Mouse (Mus musculus) small intestine, adult 2 months (tissue): Measurements from ENCODE around the gene Muc1. TPM values are rescaled to one million over a fixed set of nuclear protein-coding genes. Genes with fewer than 3 reads are reported as not detected.
A peak's percentile ranks its signal among the peaks of the same experiment; 100 is the strongest.

Source experiments
- H3K27ac ChIP-seq: fragments of 200-500 bp; 2 replicates; pipeline ENCODE4 v1.5.1; 2012; ENCODE audit warnings: low read depth, low read length, control low read depth, inconsistent platforms; ENCODE audit not compliant: insufficient read depth
- H3K27me3 ChIP-seq: fragments of 200-500 bp; 2 replicates; pipeline ENCODE4 v1.6.1; 2012; ENCODE audit warnings: mild to moderate bottlenecking, moderate library complexity, low read length, inconsistent platforms; ENCODE audit not compliant: control insufficient read depth, insufficient read depth
- H3K36me3 ChIP-seq: fragments of 200-500 bp; 2 replicates; pipeline ENCODE4 v1.6.1; 2012; ENCODE audit warnings: mild to moderate bottlenecking, low read length, control low read depth, inconsistent platforms; ENCODE audit not compliant: control insufficient read depth, insufficient read depth
- H3K4me1 ChIP-seq: fragments of 200-500 bp; 2 replicates; pipeline ENCODE4 v1.6.1; 2012; ENCODE audit warnings: low read length, inconsistent platforms, mixed read lengths; ENCODE audit not compliant: control insufficient read depth, insufficient read depth, insufficient read length
- H3K4me3 ChIP-seq: fragments of 200-500 bp; 2 replicates; pipeline ENCODE4 v1.5.1; 2012; ENCODE audit warnings: low read depth, mild to moderate bottlenecking, control low read depth, inconsistent platforms, low read length, moderate library complexity
- CTCF ChIP-seq: fragments of 200-500 bp; IDR thresholded peaks from 2 replicates; pipeline ENCODE4 v1.5.1; 2012; ENCODE audit warnings: low read depth, mild to moderate bottlenecking, control low read depth, inconsistent platforms, low read length, moderate library complexity, mixed read lengths; ENCODE audit not compliant: insufficient replicate concordance, insufficient read length; ENCODE audit errors: extremely low read depth
- POLR2A ChIP-seq: fragments of 200-500 bp; IDR thresholded peaks from 2 replicates; pipeline ENCODE4 v1.6.1; 2012; ENCODE audit warnings: low read depth, mild to moderate bottlenecking, control low read depth, inconsistent platforms, low read length, moderate library complexity
- WGBS: fragments of 180-500 bp; shearing (Covaris S2); methylation state at CpG from one replicate; pipeline ENCODE4 v1.1.7; 2018; 5-methylcytosine and 5-hydroxymethylcytosine counted together
- polyA plus RNA-seq: library from polyadenylated mRNA; depleted of rRNA; stranded (reverse); fragments of >200 nt; gene quantifications from 2 replicates; pipeline ENCODE4 v1.2.3, GENCODE M21; 2012

Gene Muc1
- polyA plus RNA-seq, 1 experiment = 0.76 TPM

DNA sequence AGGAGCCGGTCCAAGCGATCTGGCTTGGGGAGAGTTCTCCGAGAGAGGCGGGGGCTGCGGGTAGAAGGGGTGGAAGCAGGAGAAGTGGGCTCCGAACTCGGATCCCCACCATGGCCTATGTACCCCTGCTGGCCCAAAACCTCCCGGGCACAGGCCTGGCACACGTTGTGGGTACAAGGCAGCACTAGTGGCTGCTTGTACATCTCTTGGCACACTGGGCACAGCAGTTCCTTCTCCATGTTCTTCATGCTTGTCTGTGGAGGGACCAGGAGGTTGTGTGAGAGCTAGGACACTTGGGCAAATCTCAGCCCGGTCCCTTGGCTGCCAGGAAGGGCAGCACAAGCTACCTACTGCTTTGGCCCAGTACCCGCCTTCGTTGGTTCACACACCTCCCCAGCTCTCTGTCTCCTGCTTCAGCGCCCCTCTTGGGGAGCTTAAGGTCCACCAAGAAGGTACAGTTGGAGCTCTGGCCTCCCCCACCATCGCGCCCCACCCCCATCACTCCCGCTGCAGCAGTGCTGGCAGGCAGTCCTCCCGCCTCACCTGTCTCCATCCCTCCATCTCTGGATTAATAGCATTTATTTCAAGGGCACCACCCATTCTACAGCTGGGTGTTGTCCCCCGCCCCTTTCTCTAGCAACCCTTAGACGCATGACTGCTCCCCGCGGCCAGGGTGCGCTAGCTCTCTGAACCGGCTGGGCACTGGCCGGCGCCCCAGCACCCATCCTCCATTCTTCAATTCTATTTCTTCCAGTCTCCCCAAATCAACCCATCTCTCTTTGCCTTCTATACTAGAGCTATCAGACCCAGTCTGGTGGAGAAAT, 15.5 kb downstream of the Muc1 start:
- Histone ChIP-seq H3K36me3 (peaks cover 2% of the 10 kb centered on the region; the same call in 1 of the 2 replicates), H3K4me1 (peaks cover 10% of the 10 kb centered on the region), H3K27ac (no peak overlapping the region), H3K27me3 (no peaks in the 10 kb centered on the region), H3K4me3 (peak overlapping the region; percentile 45)
- WGBS = 33% methylated on average over 25 of the region's 25 CpGs
- no peak for TF ChIP-seq CTCF
- TF ChIP-seq POLR2A = no peak

DNA sequence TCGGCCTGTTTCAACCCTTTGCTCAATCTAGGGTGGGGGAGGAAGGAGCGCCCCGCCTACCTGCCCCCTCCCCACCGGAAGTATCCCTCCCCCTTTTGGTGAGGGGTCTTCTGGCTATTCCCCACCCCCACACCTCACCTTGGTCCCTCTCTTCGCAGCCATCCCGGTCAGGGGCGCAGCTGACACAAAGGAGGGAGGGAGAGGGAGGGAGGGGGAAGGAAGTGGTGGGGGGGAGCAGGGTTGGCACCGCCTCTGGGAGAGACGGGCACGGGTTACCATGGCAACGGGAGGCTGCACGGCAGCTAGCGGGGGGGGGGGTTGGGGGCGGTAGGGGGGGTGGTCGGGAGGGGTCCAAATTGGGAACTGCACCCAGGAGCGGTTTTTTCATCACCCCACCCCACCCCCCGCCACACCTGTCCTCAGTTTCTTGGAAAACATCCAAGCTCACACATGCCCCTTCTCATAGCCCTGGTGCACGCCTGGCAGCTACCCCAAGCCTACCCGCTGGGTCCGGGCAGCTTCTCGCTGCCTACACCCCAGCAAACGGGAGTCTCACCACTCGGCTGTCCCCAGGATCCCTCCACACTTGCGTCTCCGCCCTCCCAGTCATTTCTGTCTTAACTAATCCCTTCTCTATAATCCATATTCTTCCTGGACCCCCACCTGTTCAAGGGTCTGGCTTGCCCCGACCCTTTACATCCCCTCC, 16.3 kb downstream of the Muc1 start:
- Histone ChIP-seq H3K36me3 (peaks cover 6% of the 10 kb centered on the region; the same call in 1 of the 2 replicates), H3K27me3 (no peaks in the 10 kb centered on the region), H3K27ac (no peak overlapping the region), H3K4me3 (peak overlapping the region; percentile 49), H3K4me1 (peaks cover 10% of the 10 kb centered on the region)
- 2% methylated on average over 24 of the region's 26 CpGs for WGBS
- TF ChIP-seq POLR2A = no peak

DNA sequence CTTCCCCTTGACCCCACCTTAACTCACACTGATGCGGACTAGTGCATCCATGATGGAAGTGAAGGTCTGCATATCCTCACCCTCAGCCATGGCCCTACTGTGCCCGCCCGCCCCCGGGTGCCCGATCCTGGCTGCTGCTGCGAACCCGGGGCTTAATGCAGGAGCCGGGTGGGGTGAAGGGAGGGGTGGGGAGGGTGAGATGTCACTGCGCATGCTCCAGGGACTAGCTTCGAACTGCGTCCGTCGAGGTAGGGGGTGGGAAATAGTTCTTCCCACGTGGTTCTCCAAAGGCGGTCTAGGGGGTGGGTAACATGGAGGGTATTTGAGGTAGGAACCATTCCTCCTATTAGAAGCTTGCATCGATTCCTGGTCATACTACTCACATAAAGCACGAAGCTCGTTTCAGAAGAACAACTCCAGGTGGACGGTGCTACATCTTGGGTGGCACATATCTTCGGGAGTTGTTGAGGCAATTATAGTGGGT, 16.9 kb downstream of the Muc1 start, which contains the start of gene Krtcap2:
TSS of gene Krtcap2 (plus strand) at position 279 of the 484 bp plus-strand sequence.
- Histone ChIP-seq H3K4me1 (peaks cover 13% of the 10 kb centered on the region), H3K36me3 (peaks cover 6% of the 10 kb centered on the region; the same call in 1 of the 2 replicates), H3K27ac (peak within 1 kb of the TSS; percentile 57), H3K4me3 (peak within 1 kb of the TSS; percentile 84), H3K27me3 (no peaks in the 10 kb centered on the region)
- TF ChIP-seq POLR2A (no peak), CTCF (no peak; the same call in 1 of the 2 replicates)
- WGBS = 4% methylated on average over 20 of the region's 20 CpGs

DNA sequence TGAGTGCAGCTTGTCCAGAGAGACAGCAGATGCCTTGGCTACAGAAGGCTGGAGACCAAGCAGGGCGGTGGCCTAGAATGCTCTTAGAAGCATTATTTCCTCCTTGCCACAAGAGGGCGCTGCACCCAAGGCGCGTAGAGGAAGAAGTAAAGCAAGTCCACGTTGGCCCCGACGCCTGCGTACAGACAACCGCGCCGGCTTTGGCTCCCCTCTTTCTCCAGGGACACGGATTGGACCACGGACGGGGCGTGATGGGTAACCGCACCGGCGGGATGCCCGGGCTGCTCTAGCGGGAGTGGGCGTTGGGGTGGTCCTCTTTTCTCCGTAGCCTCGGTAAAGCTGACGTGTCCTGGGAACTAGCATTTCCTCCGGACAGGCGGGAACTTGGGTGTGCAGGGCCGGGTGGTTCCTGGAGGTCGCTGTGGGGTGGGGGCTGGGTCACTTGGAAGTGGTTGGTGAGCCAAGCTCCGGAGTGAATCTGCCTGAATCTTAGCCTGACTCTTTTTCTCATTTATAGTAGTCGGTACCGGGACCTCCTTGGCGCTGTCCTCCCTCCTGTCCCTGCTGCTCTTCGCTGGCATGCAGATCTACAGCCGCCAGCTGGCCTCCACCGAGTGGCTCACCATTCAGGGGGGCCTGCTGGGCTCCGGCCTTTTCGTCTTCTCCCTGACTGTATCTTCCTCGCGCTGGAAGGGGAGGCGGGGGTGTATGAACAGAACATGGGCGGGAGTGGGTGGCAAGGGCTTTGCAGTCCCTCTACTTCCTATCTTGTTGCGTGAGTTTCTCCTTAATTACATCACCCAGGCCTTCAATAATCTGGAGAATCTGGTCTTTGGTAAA, 17.6 kb downstream of the Muc1 start, which contains the start of gene Trim46:
TSS of gene Trim46 (minus strand) at position 49 of the 840 bp plus-strand sequence.
- peak within 1 kb of the TSS; percentile 57 for H3K27ac ChIP-seq
- under 1% methylated on average over 42 of the region's 42 CpGs for WGBS

DNA sequence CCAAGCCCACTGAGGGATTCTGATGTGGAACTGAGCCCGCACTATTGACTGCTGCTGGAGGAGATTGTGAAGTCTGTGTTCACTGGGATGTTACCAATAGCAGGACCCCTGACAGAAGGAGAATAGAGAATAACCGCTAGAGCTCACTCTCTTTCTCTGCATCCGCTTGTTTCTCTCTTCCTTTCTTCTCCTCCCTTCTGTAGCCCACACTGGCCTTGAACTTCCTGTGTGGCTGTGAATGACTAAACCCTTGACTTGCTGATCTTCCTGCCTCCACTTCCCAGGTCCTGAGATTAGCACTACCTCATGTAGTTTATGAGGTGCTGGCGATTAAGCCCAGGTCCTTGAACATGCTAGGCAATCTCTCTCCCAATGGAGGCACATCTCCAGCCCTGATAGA, 18.6 kb downstream of the Muc1 start:
- TF ChIP-seq CTCF = no peak
- Histone ChIP-seq H3K4me3 (peak overlapping the region; percentile 11; the same call in 1 of the 2 replicates), H3K27ac (no peak overlapping the region), H3K4me1 (peaks cover 30% of the 10 kb centered on the region), H3K27me3 (no peaks in the 10 kb centered on the region), H3K36me3 (peaks cover 6% of the 10 kb centered on the region; the same call in 1 of the 2 replicates)
- 82% methylated on average over 4 of the region's 4 CpGs for WGBS

More for the DNA sequence above, 17.6 kb downstream of the Muc1 start, which contains the start of gene Trim46:
- TF ChIP-seq CTCF (peak; percentile 91), POLR2A (0 out of 2 replicates have a peak, but pooled peaks have one; percentile 28)
- peaks cover 20% of the 10 kb centered on the region for H3K4me1 ChIP-seq
- H3K36me3 ChIP-seq = peaks cover 6% of the 10 kb centered on the region; the same call in 1 of the 2 replicates
- peak within 1 kb of the TSS; percentile 84 for H3K4me3 ChIP-seq
- H3K27me3 ChIP-seq = no peaks in the 10 kb centered on the region

DNA sequence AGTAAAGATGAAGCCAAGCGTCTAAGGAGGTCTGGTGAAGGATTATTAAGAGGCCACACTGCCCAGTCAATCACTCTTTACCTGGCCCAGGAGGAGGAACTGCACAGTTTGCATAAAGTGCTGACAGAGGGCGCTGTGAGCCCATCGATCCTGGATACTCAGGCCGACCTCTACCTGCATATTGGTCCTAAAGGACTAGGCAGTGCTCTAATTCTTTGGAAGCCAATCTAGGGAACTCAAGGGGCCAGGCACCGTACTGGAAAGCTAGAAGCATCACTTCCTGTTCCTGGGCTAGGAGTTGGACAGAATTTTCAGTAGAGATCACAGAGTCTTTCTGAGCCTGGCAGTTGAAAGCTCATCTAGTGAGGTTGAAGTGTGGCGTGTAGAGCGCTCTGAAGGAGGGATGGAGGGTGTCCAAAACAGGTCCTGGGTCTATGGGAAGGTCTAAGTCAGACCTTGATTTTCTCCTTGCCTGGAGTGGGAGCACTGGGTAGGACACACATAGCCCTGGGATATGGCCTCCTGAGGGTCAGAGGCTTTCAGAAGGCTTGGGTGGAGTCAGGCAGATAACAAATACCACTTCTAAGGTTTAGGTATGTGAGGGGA, 21.7 kb downstream of the Muc1 start:
- WGBS = 19% methylated on average over 7 of the region's 7 CpGs
- Histone ChIP-seq H3K27me3 (no peaks in the 10 kb centered on the region), H3K27ac (peak overlapping the region; percentile 50)

More for the DNA sequence above, 21.7 kb downstream of the Muc1 start:
- Histone ChIP-seq H3K4me3 (no peak overlapping the region), H3K4me1 (peaks cover 32% of the 10 kb centered on the region), H3K36me3 (peaks cover 6% of the 10 kb centered on the region; the same call in 1 of the 2 replicates)
- peak; percentile 72; the same call in 1 of the 2 replicates for TF ChIP-seq CTCF
- TF ChIP-seq POLR2A = no peak
